Mouse (Mus musculus) G1E (cell line): ENCODE results near the gene S100a10. TPM values are rescaled to one million over a fixed set of nuclear protein-coding genes. Genes with fewer than 3 reads are reported as not detected.

Experiments used
- ATAC-seq: 2 replicates; pipeline ENCODE4 v1.8.0; 2016; ENCODE audit warnings: mild to moderate bottlenecking; ENCODE audit not compliant: insufficient number of reproducible peaks, poor library complexity, low FRiP score, severe bottlenecking; ENCODE audit errors: extremely low read depth
- DNase-seq: peaks from one replicate; pipeline ENCODE4 v3.0.0; 2012; ENCODE audit warnings: low spot score
- H3K27me3 ChIP-seq: 2 replicates; pipeline ENCODE4 v1.6.1; 2012; ENCODE audit warnings: mild to moderate bottlenecking, low read length, inconsistent platforms; ENCODE audit not compliant: insufficient read depth
- H3K36me3 ChIP-seq: replicated peaks from 2 replicates; pipeline ENCODE3; 2012; ENCODE audit warnings: mild to moderate bottlenecking, inconsistent platforms
- H3K4me1 ChIP-seq: 2 replicates; pipeline ENCODE4 v1.6.1; 2012; ENCODE audit warnings: low read depth, low read length, inconsistent platforms, mixed read lengths; ENCODE audit not compliant: insufficient read depth
- H3K4me3 ChIP-seq: 2 replicates; pipeline ENCODE4 v1.5.1; 2012; ENCODE audit warnings: low read depth, mild to moderate bottlenecking, inconsistent platforms, low read length, moderate library complexity, mixed read lengths
- H3K9me3 ChIP-seq: replicated peaks from 2 replicates; pipeline ENCODE4 v1.6.1; 2012; ENCODE audit warnings: inconsistent platforms
- CTCF ChIP-seq: IDR thresholded peaks from 2 replicates; pipeline ENCODE4 v1.5.1; 2012; ENCODE audit warnings: low read depth, low read length, inconsistent platforms, mixed read lengths
- GATA1 ChIP-seq: IDR thresholded peaks from 2 replicates; pipeline ENCODE4 v1.6.1; 2012; ENCODE audit warnings: borderline replicate concordance, low read length, inconsistent platforms, mixed read lengths
- GATA2 ChIP-seq: IDR thresholded peaks from 2 replicates; pipeline ENCODE4 v1.6.1; 2012; ENCODE audit warnings: low read depth, low read length, inconsistent platforms, borderline replicate concordance
- POLR2AphosphoS5 ChIP-seq: IDR thresholded peaks from 2 replicates; pipeline ENCODE4 v1.6.1; 2012; ENCODE audit warnings: low read depth, low read length, inconsistent platforms; ENCODE audit not compliant: insufficient replicate concordance
- TAL1 ChIP-seq: conservative IDR thresholded peaks from 2 replicates; pipeline ENCODE4 v1.6.1; 2012; ENCODE audit warnings: low read depth, low read length, inconsistent platforms, mixed read lengths
- polyA plus RNA-seq: library from polyadenylated mRNA; stranded (reverse); fragments of >175 nt; gene quantifications from 2 replicates; pipeline ENCODE4 v1.2.3, GENCODE M21; 2012
- total RNA-seq, 2 experiments: library from RNA; stranded (forward) in 1 of 2; stranded (reverse) in 1 of 2; fragments of 200-1000 nt in 1 of 2; fragments of >200 nt in 1 of 2; fragmentation: Nextera tagmentation in 1 of 2; gene quantifications; 2 replicates each; pipeline ENCODE4 v1.2.3; 2014 to 2017

The S100a10 gene
- total and polyA plus RNA-seq, 3 experiments, result not detected

- Histone ChIP-seq H3K36me3 (no peaks in the 10 kb centered on the region), H3K4me3 (no peak overlapping the region), H3K27me3 (no peaks in the 10 kb centered on the region), H3K9me3 (peaks cover 15% of the 10 kb centered on the region), H3K4me1 (no peaks in the 10 kb centered on the region)
- no peak for DNase-seq
- TF ChIP-seq CTCF, result no peak
- no peak for TF ChIP-seq GATA2
- no peak for TF ChIP-seq TAL1
- no peak for TF ChIP-seq POLR2AphosphoS5
- no peak for TF ChIP-seq GATA1
- no peak for ATAC-seq
Measured at GRCm38 (mm10) chr3:93572058-93572791, 17.3 kb downstream of the S100a10 start.

DNA sequence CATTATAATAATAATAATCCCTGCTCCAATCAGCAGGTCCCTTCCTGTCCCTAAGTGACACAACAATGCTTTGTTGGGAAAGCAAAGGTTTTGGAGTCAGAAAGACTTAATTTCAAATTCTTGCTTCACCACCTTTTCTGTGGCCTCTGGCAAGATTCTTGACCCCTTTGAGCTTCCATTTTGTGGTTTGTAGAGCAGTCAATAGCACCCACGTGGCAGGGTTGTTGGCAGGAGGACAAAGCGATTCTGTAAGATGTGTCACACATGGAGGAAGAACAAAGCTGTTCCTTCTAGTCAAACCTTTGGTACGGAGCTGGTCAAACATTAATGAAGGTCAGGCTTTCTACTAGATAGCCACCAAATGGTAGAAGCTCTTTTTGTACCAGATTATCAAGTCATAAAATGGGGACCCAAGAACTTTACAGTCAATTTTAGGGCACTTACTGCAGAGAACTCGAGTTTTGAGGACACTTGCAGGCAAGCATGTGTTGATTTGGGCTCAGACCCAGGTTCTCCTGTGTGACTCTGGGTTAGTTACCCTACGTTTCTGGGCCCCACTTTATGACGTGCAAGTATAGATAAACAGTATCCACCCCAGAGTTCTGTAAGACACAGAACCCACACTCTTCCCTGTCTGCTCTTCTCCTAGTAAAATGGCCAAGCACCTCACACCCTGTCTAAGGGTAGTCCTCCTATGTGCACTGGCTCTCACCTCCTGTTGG, 24.6 kb downstream of the S100a10 start:
- no peak overlapping the region for H3K4me3 ChIP-seq
- H3K36me3 ChIP-seq, result no peaks in the 10 kb centered on the region
- TF ChIP-seq GATA1, result no peak
- no peak for TF ChIP-seq POLR2AphosphoS5
- no peak for TF ChIP-seq CTCF
- TF ChIP-seq GATA2, result no peak
- no peak for TF ChIP-seq TAL1
- H3K27me3 ChIP-seq, result no peaks in the 10 kb centered on the region
- no peak for ATAC-seq
- no peaks in the 10 kb centered on the region for H3K4me1 ChIP-seq
- peaks cover 12% of the 10 kb centered on the region for H3K9me3 ChIP-seq
- no peak for DNase-seq

- ATAC-seq (no peak), DNase-seq (no peak)
- Histone ChIP-seq H3K9me3 (peaks cover 12% of the 10 kb centered on the region), H3K4me1 (no peaks in the 10 kb centered on the region), H3K27me3 (no peaks in the 10 kb centered on the region), H3K36me3 (no peaks in the 10 kb centered on the region), H3K4me3 (no peak overlapping the region)
- TF ChIP-seq TAL1 (no peak), CTCF (no peak), GATA1 (no peak), GATA2 (no peak), POLR2AphosphoS5 (no peak)
Measured at GRCm38 (mm10) chr3:93580039-93580403, 25.1 kb downstream of the S100a10 start.

- Histone ChIP-seq H3K27me3 (no peaks in the 10 kb centered on the region), H3K36me3 (no peaks in the 10 kb centered on the region), H3K9me3 (peaks cover 9% of the 10 kb centered on the region), H3K4me1 (no peaks in the 10 kb centered on the region), H3K4me3 (no peak overlapping the region)
- no peak for ATAC-seq
- TF ChIP-seq GATA2 (no peak), TAL1 (no peak), CTCF (no peak), POLR2AphosphoS5 (no peak), GATA1 (no peak)
- DNase-seq, result no peak
Measured at GRCm38 (mm10) chr3:93580946-93581345, 26.1 kb downstream of the S100a10 start.

DNA sequence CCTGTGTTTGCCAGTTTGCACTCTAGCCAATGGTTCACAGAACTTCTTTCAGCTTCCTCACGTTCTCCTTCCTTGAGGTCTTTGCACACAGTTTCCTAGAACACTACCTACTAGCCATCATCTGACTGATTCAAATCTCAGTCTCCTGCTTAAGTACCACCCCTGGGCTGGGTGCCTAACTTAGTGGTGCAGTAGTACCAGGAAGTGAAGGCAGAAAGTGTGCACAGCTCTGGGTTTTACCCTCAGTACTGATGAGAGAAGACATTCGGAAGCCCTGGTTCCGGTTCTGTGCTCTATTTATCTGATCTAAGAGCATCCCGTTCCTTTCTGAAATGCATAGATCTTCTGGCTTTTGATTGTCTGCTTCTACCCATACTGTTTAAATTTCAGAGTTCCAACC, 26.8 kb downstream of the S100a10 start:
- Histone ChIP-seq H3K36me3 (no peaks in the 10 kb centered on the region), H3K4me1 (no peaks in the 10 kb centered on the region), H3K4me3 (no peak overlapping the region), H3K27me3 (no peaks in the 10 kb centered on the region), H3K9me3 (peaks cover 9% of the 10 kb centered on the region)
- no peak for ATAC-seq
- DNase-seq, result no peak
- TF ChIP-seq CTCF (no peak), TAL1 (no peak), GATA2 (no peak), GATA1 (no peak), POLR2AphosphoS5 (no peak)

DNA sequence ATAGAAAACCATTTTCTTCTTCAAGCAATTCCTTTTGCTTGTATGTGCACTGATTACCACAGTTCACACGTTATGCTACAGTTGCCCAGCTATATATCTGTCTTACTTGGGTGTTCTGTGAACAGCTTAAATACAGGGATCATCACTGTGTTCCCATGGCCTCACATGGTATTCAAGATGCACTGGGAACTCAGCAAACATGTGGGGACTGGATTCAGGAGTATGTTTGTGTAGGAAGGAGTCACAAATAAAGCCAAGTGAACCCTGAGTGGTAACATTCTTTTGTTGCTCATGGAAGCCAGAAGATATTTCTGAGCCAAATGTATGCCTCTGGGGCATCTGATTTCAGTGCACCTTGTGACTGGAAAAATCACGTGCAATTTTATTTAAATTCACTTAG, 28.2 kb downstream of the S100a10 start:
- Histone ChIP-seq H3K4me3 (no peak overlapping the region), H3K9me3 (peaks cover 6% of the 10 kb centered on the region), H3K36me3 (no peaks in the 10 kb centered on the region), H3K27me3 (no peaks in the 10 kb centered on the region), H3K4me1 (no peaks in the 10 kb centered on the region)
- TF ChIP-seq CTCF, result no peak
- DNase-seq (no peak), ATAC-seq (no peak)

DNA sequence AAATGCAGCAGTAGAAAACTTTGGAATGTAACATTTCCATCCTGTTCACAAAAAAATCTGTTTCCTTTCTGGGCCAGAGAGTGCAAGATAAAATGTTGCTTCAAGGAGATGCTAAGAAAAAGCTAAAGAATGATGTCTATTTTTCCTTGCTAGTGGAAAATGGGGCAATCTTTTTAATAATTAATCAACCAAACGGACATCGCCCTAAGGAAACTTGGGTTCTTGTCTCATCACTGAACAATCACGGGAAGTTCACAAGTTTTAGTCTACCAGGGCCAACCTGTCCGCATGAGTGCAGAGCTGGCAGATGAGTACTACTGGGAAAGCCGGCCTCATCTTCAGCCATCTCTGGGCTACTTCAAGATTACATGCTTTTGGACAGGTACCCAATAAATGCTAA, 34.7 kb downstream of the S100a10 start:
- TF ChIP-seq GATA2, result no peak
- TF ChIP-seq TAL1, result no peak
- no peak for TF ChIP-seq GATA1
- no peak for TF ChIP-seq POLR2AphosphoS5
- no peak for TF ChIP-seq CTCF
- no peaks in the 10 kb centered on the region for H3K4me1 ChIP-seq
- H3K36me3 ChIP-seq, result no peaks in the 10 kb centered on the region
- DNase-seq (no peak), ATAC-seq (no peak)
- H3K27me3 ChIP-seq, result no peaks in the 10 kb centered on the region
- peaks cover 15% of the 10 kb centered on the region for H3K9me3 ChIP-seq
- H3K4me3 ChIP-seq, result no peak overlapping the region
